Mouse (Mus musculus) CD4-positive, CD25-positive, alpha-beta regulatory T cell, adult 2 months (primary cell): ENCODE measurements at regions not wholly inside any gene's neighbourhood (a gene's known extent, or its start where the extent isn't known, plus 50 kb on each side); places are given as distances from the start of the nearest gene placed in this dataset.

ENCODE experiments used
- DNase-seq: peaks from one replicate; pipeline ENCODE4 v3.0.0-alpha.2; 2012; ENCODE audit warnings: low read depth, low spot score

GRCm38 (mm10) chr4:48725660-48726348, 62.5 kb downstream of the Cavin4 start:
- DNase-seq, result no peak

GRCm38 (mm10) chr4:48726349-48726835, 63.1 kb downstream of the Cavin4 start:
- DNase-seq, result no peak

- no peak for DNase-seq
Measured at GRCm38 (mm10) chr4:48734854-48735564, 71.7 kb downstream of the Cavin4 start.

- DNase-seq, result no peak
Measured at GRCm38 (mm10) chr4:48746237-48746636, 82.9 kb downstream of the Cavin4 start.

GRCm38 (mm10) chr4:48749566-48749965, 86.3 kb downstream of the Cavin4 start:
- DNase-seq, result no peak

- no peak for DNase-seq
Measured at GRCm38 (mm10) chr4:48750087-48750486, 86.8 kb downstream of the Cavin4 start.

- no peak for DNase-seq
Measured at GRCm38 (mm10) chr4:48754466-48755171, 91.3 kb downstream of the Cavin4 start.

- no peak for DNase-seq
Measured at GRCm38 (mm10) chr4:48760625-48761024, 97.3 kb downstream of the Cavin4 start.

GRCm38 (mm10) chr4:48766458-48766857, 103.1 kb downstream of the Cavin4 start:
- no peak for DNase-seq

GRCm38 (mm10) chr4:48770403-48770953, 107.2 kb downstream of the Cavin4 start:
- no peak for DNase-seq

- peak; percentile 16 for DNase-seq
Measured at GRCm38 (mm10) chr4:48770954-48771665, 107.8 kb downstream of the Cavin4 start.

GRCm38 (mm10) chr4:48771836-48772235, 108.5 kb downstream of the Cavin4 start:
- DNase-seq, result no peak

- peak; percentile 34 for DNase-seq
Measured at GRCm38 (mm10) chr4:48779202-48779905, 116.0 kb downstream of the Cavin4 start.

GRCm38 (mm10) chr4:48779955-48780354, 116.6 kb downstream of the Cavin4 start:
- DNase-seq, result no peak

- DNase-seq, result no peak
Measured at GRCm38 (mm10) chr4:48781099-48781498, 117.8 kb downstream of the Cavin4 start.

- no peak for DNase-seq
Measured at GRCm38 (mm10) chr4:48782686-48783085, 119.4 kb downstream of the Cavin4 start.

- no peak for DNase-seq
Measured at GRCm38 (mm10) chr4:48791096-48791495, 127.8 kb downstream of the Cavin4 start.

GRCm38 (mm10) chr4:48803777-48804176, 140.5 kb downstream of the Cavin4 start:
- no peak for DNase-seq

GRCm38 (mm10) chr4:48808571-48808970, 145.3 kb downstream of the Cavin4 start:
- no peak for DNase-seq

GRCm38 (mm10) chr4:48833718-48834117, 170.4 kb downstream of the Cavin4 start:
- no peak for DNase-seq

- no peak for DNase-seq
Measured at GRCm38 (mm10) chr4:48842777-48843214, 179.5 kb downstream of the Cavin4 start.
